ENCODE assay signal across 24 mouse cellular contexts in genomic region chr4:107321041-107321440, GRCm38 (mm10). TPM values are rescaled to one million over a fixed set of nuclear protein-coding genes. Genes with fewer than 3 reads are reported as not detected.
A peak's percentile ranks its signal among the peaks of the same experiment; 100 is the strongest.
DNase-seq lines count a peak whose midpoint lies in the region; ATAC-seq and TF ChIP-seq lines count a peak whose summit lies in the region.
"Had no signal": no experiment of that assay in that cellular context is flagged by ENCODE, and none has a peak within 500 bp of the region (broad histone marks: within the 10 kb centered on the region; RNA-seq: fewer than 3 reads in every experiment).

No protein-coding gene starts in this region.

- WGBS in kidney, postnatal 0 days, result 53% methylated on average over 2 of the region's 2 CpGs
- 76% methylated on average over 2 of the region's 2 CpGs for WGBS in intestine, postnatal 0 days

- no peak overlapping the region for H3K4me2 ChIP-seq in kidney, postnatal 0 days (ENCODE audit: low read length)
- H3K4me2 ChIP-seq in intestine, postnatal 0 days (replicated peaks; ENCODE audit: low read depth), result no peak overlapping the region
- H3K4me2 ChIP-seq: embryonic facial prominence, embryonic 15.5 days; heart, embryonic 11.5 days; heart, embryonic 15.5 days; hindbrain, embryonic 13.5 days had no signal

- no peaks in the 10 kb centered on the region for H3K27me3 ChIP-seq in kidney, postnatal 0 days (ENCODE audit: insufficient read depth, low read length)
- no peaks in the 10 kb centered on the region for H3K27me3 ChIP-seq in intestine, postnatal 0 days (replicated peaks; ENCODE audit: control insufficient read depth, insufficient read depth, low read length)
- H3K27me3 ChIP-seq: embryonic facial prominence, embryonic 15.5 days; heart, embryonic 15.5 days; hindbrain, embryonic 13.5 days had no signal

- DNase-seq in kidney, postnatal 0 days (ENCODE audit: low spot score), result peak; percentile 27
- DNase-seq in kidney, postnatal 10 days, result no peak
- peak; percentile 32 to 47 for DNase-seq in B cell, adult 2 months
- peak; percentile 35 for DNase-seq in ZHBTc4 (ENCODE audit: low read depth, low spot score)
- DNase-seq in spleen, postnatal 36 days (ENCODE audit: low spot score in 2 of 2), result peak; percentile 73 to 74
- no peak for DNase-seq in testis, postnatal 14 days (ENCODE audit: low spot score)
- DNase-seq: adrenal gland, adult 2 months; adrenal gland, postnatal 25 days; cerebellum, adult 2 months; cerebellum, postnatal 10 days; gastrocnemius, postnatal 36 days; heart, postnatal 14 days had no signal

- H3K36me3 ChIP-seq in kidney, postnatal 0 days (ENCODE audit: insufficient read depth, low read length), result peaks cover 26% of the 10 kb centered on the region; the same call in 1 of the 2 replicates
- H3K36me3 ChIP-seq in intestine, postnatal 0 days (ENCODE audit: control insufficient read depth, insufficient read depth), result peaks cover 47% of the 10 kb centered on the region

- no peak overlapping the region for H3K4me3 ChIP-seq in kidney, postnatal 0 days (replicated peaks; ENCODE audit: low read depth, low read length)
- H3K4me3 ChIP-seq in intestine, postnatal 0 days (ENCODE audit: low read depth, low read length), result no peak overlapping the region
- H3K4me3 ChIP-seq: embryonic facial prominence, embryonic 15.5 days; erythroblast, embryonic 14.5 days; forebrain, embryonic 10.5 days; heart, adult 2 months; heart, embryonic 15.5 days; hindbrain, embryonic 13.5 days had no signal

- H3K9me3 ChIP-seq in kidney, postnatal 0 days (replicated peaks; ENCODE audit: low read length), result no peaks in the 10 kb centered on the region
- H3K9me3 ChIP-seq in intestine, postnatal 0 days (ENCODE audit: control insufficient read depth), result no peaks in the 10 kb centered on the region
- H3K9me3 ChIP-seq: embryonic facial prominence, embryonic 15.5 days; forebrain, embryonic 10.5 days; heart, embryonic 15.5 days; hindbrain, embryonic 13.5 days had no signal

- no peak for TF ChIP-seq CTCF in kidney, postnatal 0 days (IDR thresholded peaks at IDR 0.05; ENCODE audit: low read depth)
- no peak for TF ChIP-seq CTCF in intestine, postnatal 0 days (IDR thresholded peaks at IDR 0.05; ENCODE audit: low read depth)

- H3K9ac ChIP-seq in kidney, postnatal 0 days (ENCODE audit: low read depth, low read length), result no peak overlapping the region
- no peak overlapping the region for H3K9ac ChIP-seq in intestine, postnatal 0 days (ENCODE audit: low read depth, low read length)
- H3K9ac ChIP-seq: embryonic facial prominence, embryonic 15.5 days; heart, embryonic 15.5 days; hindbrain, embryonic 13.5 days had no signal

- no peak overlapping the region for H3K27ac ChIP-seq in kidney, postnatal 0 days
- no peak overlapping the region; the same call in 1 of the 2 replicates for H3K27ac ChIP-seq in intestine, postnatal 0 days (ENCODE audit: low read depth, low read length)
- H3K27ac ChIP-seq: embryonic facial prominence, embryonic 15.5 days; forebrain, embryonic 10.5 days; heart, adult 2 months; heart, embryonic 15.5 days; hindbrain, embryonic 13.5 days; hindbrain, postnatal 0 days had no signal

- H3K4me1 ChIP-seq in kidney, postnatal 0 days (replicated peaks; ENCODE audit: insufficient read depth, low read length), result no peaks in the 10 kb centered on the region
- H3K4me1 ChIP-seq in intestine, postnatal 0 days (replicated peaks; ENCODE audit: control insufficient read depth, insufficient read depth, low read length), result no peaks in the 10 kb centered on the region
- H3K4me1 ChIP-seq: embryonic facial prominence, embryonic 15.5 days; forebrain, embryonic 10.5 days; heart, embryonic 15.5 days; hindbrain, embryonic 13.5 days had no signal

- ATAC-seq in kidney, postnatal 0 days (replicated peaks; ENCODE audit: low FRiP score, low read depth), result no peak
- no peak for ATAC-seq in intestine, postnatal 0 days
- ATAC-seq: CD4-positive, CD25-positive, alpha-beta regulatory T cell, adult 4 months; forebrain, embryonic 14.5 days; hindbrain, postnatal 0 days had no signal

RNA-seq across cellular contexts. Expression of gene Yipf1, which starts 6.9 kb away (rescaled TPM):
- polyA plus RNA-seq in kidney, postnatal 0 days (2015; fragmentation: Nextera tagmentation; extraction: Ambion mirVana), result 67.5 and 68.8 TPM in 2 replicates
- 127 and 147 TPM in 2 replicates for polyA plus RNA-seq in intestine, postnatal 0 days (2015; fragmentation: Nextera tagmentation; extraction: Ambion mirVana)

RNA-seq across cellular contexts. Expression of gene Dio1, which starts 14.1 kb away (rescaled TPM):
- polyA plus RNA-seq in kidney, postnatal 0 days (2015; fragmentation: Nextera tagmentation; extraction: Ambion mirVana), result 2.3 and 3.1 TPM in 2 replicates
- 59.7 and 67.4 TPM in 2 replicates for polyA plus RNA-seq in intestine, postnatal 0 days (2015; fragmentation: Nextera tagmentation; extraction: Ambion mirVana)
- polyA plus RNA-seq: CD4-positive, CD25-positive, alpha-beta regulatory T cell, adult 4 months; embryonic facial prominence, embryonic 11.5 days; erythroblast, embryonic 14.5 days; forebrain, embryonic 10.5 days; forebrain, embryonic 14.5 days; heart, adult 2 months; heart, embryonic 11.5 days; heart, embryonic 15.5 days; hindbrain, embryonic 13.5 days; hindbrain, postnatal 0 days had no signal

RNA-seq across cellular contexts. Expression of gene Ndc1, which starts 46.5 kb away (rescaled TPM):
- polyA plus RNA-seq in kidney, postnatal 0 days (2015; fragmentation: Nextera tagmentation; extraction: Ambion mirVana), result 19.0 and 21.1 TPM in 2 replicates
- 7.0 and 7.4 TPM in 2 replicates for polyA plus RNA-seq in intestine, postnatal 0 days (2015; fragmentation: Nextera tagmentation; extraction: Ambion mirVana)

Comparison
In these comparisons a context has a peak if more than half of its experiments do, and no peak if none do; other contexts are left out.
1. DNase-seq: peak in kidney, postnatal 0 days (single experiment), B cell, adult 2 months (2 of 2), ZHBTc4 (single experiment) and spleen, postnatal 36 days (2 of 2); none in kidney, postnatal 10 days (single experiment) and testis, postnatal 14 days (single experiment).
2. RNA of gene Dio1, which starts 14.1 kb away (polyA plus RNA-seq): 59.7 to 67.4 TPM in intestine, postnatal 0 days; 2.3 to 3.1 TPM in kidney, postnatal 0 days; every median in the first group is over 10 times any median in the second.